Mouse (Mus musculus) mesoderm, embryonic 11.5 days (tissue): ENCODE data around the gene Bpifa2.
A peak's percentile ranks its signal among the peaks of the same experiment; 100 is the strongest.
"Not testable (repeated sequence)": the region's sequence is repeated elsewhere in the genome, so short reads cannot be mapped to it uniquely, and the experiment has no call there.

Experiments
- DNase-seq: peaks from one replicate; pipeline ENCODE4 v3.0.0-alpha.2; 2012; ENCODE audit warnings: low read depth, low spot score

Bpifa2 gene

GRCm38 (mm10) chr2:154007965-154008364 is at the start of gene Bpifa2:
Gene Bpifa2 (plus strand): TSS chr2:154008265.
- no peak for DNase-seq

- no peak for DNase-seq
Measured at GRCm38 (mm10) chr2:153962821-153963331, 45.2 kb upstream of the Bpifa2 start.

DNA sequence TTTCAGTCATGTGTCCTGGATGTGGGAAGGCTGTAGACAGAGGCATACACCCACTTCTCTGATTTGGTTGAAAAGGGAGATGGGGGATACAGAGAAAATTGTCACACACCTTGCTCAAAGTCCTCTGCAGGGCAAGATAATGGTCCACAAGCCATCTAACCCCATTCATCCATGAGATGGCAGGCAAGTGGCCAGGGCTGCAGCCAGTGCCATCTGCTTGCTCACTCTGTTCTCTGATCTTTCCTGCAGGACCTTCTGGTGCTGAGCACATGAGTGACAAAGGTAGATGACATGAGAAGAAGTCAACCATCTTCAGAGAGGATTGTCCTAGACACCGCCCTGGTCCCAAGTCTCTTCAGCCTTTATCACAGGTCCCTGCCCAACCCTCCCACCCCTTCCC is 44.7 kb upstream of the Bpifa2 start:
- no peak for DNase-seq

GRCm38 (mm10) chr2:153970221-153970620 is 37.8 kb upstream of the Bpifa2 start:
- DNase-seq: peak; percentile 10

GRCm38 (mm10) chr2:153974582-153974981 is 33.5 kb upstream of the Bpifa2 start, which contains the start of gene Bpifa6:
Gene Bpifa6 (plus strand): TSS chr2:153974945.
- DNase-seq: no peak

DNA sequence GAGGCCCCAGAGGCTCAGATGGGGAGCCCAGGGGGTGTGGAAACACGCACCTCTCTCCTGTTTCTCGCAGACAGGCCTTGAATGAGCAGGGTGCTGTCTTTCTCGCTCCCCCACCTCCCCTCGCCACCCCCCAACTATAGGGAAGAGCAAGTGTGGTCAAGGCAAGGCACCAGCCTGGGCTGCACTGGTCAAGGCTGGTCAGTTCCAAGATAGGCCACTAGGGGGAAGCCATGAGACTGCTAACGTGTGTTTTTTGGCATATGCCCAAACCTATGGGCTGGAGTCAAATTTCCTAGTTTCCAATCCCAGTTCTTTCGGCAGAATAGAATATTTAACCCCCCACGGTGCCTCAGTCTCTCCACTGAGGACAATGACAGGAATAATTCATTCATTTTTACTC is 12.3 kb upstream of the Bpifa2 start:
- DNase-seq: peak; percentile 78

- DNase-seq: no peak
Measured at GRCm38 (mm10) chr2:154000501-154000900, 7.6 kb upstream of the Bpifa2 start.

DNA sequence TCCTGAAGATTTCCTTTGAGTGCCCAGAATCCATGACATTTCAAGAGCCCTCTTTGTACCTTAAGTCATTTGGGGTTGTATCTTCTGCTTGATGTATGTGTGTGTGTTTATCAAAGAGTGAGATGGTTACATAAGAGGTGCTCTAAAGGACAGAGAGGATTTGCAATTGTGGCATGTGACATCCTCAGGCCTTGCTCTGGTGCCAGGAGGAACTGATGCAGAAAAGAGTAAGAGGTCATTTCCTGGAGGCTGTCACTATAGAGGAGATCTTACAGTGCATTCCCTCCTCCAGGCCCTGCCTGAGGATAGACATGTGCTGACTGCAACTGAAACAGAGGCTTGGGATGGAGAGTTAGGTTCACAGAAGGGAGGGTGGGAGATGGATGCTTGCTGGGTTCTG is 7.0 kb upstream of the Bpifa2 start:
- no peak for DNase-seq

- no peak for DNase-seq
Measured at GRCm38 (mm10) chr2:154004456-154004855, 3.6 kb upstream of the Bpifa2 start.

DNA sequence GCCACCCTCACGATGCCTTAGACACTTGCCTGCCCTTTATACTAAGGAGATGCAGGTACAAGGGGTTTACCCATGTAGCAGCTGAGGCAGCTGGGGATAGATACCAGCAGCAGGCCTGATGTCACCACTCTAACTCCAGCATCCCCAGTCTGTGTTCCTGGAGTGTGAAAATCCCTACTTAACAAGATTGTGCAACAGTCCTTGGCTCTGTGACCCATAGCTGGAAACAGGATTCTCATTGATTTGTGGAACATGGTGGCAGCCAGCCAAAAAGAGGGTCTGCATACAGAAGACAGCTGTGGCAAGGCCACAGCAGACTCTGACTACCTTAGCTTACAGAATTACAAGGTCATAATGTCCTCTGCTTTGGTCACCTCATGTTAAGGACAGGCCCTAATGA is 3.0 kb upstream of the Bpifa2 start:
- no peak for DNase-seq

- DNase-seq: no peak
Measured at GRCm38 (mm10) chr2:154005734-154006133, 2.3 kb upstream of the Bpifa2 start.

DNA sequence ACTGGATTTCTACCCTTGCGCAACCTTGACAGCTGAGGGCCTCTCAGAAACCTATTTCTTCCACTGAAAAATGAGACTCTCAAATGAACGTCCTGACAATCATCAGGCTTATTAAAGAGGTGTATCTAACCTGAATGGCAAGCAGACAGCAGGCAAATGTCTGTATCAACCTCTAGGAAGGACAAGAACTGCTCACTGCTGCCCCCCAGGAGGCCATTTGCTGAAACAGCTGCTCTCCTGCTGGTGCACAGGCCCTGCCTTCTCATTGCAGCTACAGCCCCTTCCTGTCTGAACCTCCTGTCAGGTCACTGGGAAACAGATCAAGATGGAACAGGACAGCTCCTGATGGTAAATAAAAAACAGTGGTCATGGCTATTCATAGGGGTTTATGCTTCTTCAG is 1.7 kb upstream of the Bpifa2 start:
- no peak for DNase-seq

- DNase-seq: no peak
Measured at GRCm38 (mm10) chr2:154007381-154007780, 684 bp upstream of the Bpifa2 start.

- no peak for DNase-seq
Measured at GRCm38 (mm10) chr2:154017990-154018389, 9.9 kb downstream of the Bpifa2 start.

DNA sequence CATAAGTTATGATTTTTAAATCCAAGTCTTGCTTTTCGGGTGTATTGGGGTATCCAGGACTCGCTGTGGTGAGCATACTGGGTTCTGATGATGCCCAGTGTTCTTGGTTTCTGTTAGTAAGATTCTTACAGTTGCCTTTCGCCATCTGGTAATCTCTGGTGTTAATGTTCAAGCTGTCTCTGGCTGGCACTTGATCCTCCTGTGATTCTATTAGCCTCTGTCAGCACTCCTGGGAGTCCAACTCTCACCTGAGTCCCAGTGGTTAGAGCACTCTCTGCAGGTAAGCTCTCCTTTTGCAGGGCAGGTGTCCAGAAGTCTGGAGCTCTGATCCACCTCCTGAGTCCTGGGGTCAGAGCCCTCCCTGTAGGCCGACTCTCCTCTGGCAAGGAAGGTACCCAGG is 16.6 kb downstream of the Bpifa2 start:
- not testable (repeated sequence) for DNase-seq

DNA sequence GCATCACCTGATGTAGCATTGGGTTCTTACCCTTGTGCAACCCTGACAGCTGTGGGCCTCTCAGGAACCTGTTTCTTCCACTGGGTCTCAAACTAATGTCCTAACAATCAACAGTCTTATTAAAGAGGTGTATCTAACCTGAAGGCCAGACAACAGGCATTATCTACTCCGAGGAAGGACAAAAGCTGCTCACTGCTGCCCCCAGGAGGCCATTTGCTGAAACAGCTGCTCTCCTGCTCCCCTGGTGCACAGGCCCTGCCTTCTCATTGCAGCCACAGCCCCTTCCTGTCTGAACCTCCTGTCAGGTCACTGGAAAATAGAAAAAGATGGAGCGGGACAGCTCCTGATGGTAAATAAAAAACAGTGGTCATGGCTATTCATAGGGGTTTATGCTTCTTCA is 30.9 kb downstream of the Bpifa2 start:
- DNase-seq: peak; percentile 49

- no peak for DNase-seq
Measured at GRCm38 (mm10) chr2:154044743-154045142, 36.7 kb downstream of the Bpifa2 start.

DNA sequence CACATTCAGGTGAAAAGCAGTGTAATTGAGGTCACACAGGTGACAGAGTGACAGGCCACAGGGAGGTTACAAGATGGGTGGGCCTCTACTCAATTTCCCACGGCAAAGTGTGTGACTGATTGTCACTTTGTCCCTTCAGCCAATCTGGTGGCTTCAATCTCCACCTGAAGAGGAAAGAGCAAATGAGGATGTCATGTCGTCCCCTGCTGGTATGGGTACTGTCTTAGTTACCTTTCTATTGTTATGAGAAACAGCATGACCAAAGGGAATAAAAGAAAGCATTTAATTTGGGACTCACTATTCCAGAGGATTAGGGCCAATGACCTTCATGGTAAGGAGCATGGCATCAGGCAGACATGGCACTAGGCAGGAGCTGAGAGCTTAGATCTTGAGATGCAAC is 50.6 kb downstream of the Bpifa2 start:
- DNase-seq: no peak
